Mouse (Mus musculus): ENCODE results near the gene Smim7.

DNA sequence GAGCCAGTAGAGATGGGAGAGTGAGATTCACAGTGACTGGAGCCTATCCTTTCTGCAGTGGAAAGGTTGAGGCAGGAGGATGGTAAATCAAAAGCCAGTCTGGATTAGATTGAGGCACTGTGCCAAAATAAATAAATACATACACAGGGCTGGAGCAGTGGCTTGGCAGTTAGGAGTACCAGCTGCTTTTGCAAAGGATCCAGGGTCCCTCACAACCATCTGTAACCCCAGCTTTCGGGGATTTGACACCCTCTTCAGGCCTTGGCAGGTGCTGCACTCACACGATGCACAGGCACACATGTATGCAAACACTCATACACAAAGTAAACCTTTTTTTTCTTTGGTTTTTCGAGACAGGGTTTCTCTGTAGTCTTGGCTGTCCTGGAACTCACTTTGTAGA, 6.4 kb upstream of the Smim7 start:
- TF ChIP-seq CTCF (IDR thresholded peaks at IDR 0.05) (no peak), EP300 (IDR thresholded peaks at IDR 0.05) (no peak)

All from lung, postnatal 0 days (tissue).